Mouse (Mus musculus): ENCODE measurements around the gene Omd.

The Omd gene

GRCm38 (mm10) chr13:49608589-49609322, 26.5 kb downstream of the Omd start:
- no peak for DNase-seq (ENCODE audit: low read depth)

- DNase-seq (ENCODE audit: low read depth), result peak; percentile 32
Measured at GRCm38 (mm10) chr13:49617021-49617420, 34.8 kb downstream of the Omd start.

GRCm38 (mm10) chr13:49618365-49618764, 36.1 kb downstream of the Omd start:
- peak; percentile 36 for DNase-seq (ENCODE audit: low read depth)

GRCm38 (mm10) chr13:49623216-49623615, 41.0 kb downstream of the Omd start:
- DNase-seq (ENCODE audit: low read depth), result no peak

- DNase-seq (ENCODE audit: low read depth), result no peak
Measured at GRCm38 (mm10) chr13:49628167-49628566, 45.9 kb downstream of the Omd start.

GRCm38 (mm10) chr13:49629076-49629475, 46.8 kb downstream of the Omd start:
- DNase-seq (ENCODE audit: low read depth), result no peak

- no peak for DNase-seq (ENCODE audit: low read depth)
Measured at GRCm38 (mm10) chr13:49639965-49640364, 57.7 kb downstream of the Omd start.

All from c-Kit-positive CD71-positive TER-119-negative erythroid progenitor cells, embryonic 14.5 days (primary cell).